In genomic region chr19:38056931-38057330, GRCm38 (mm10) we compare ENCODE assay signal across 25 mouse cellular contexts. TPM values are rescaled to one million over a fixed set of nuclear protein-coding genes. Genes with fewer than 3 reads are reported as not detected.
DNase-seq lines count a peak whose midpoint lies in the region; ATAC-seq and TF ChIP-seq lines count a peak whose summit lies in the region.
"Had no signal": no experiment of that assay in that cellular context is flagged by ENCODE, and none has a peak within 500 bp of the region (broad histone marks: within the 10 kb centered on the region; RNA-seq: fewer than 3 reads in every experiment).

No protein-coding gene starts in this region.

- WGBS in heart, embryonic 13.5 days, result 81% methylated on average over 8 of the region's 8 CpGs
- 89% methylated on average over 8 of the region's 8 CpGs for WGBS in heart, embryonic 10.5 days
- 88% methylated on average over 8 of the region's 8 CpGs for WGBS in midbrain, embryonic 12.5 days
- 93% methylated on average over 8 of the region's 8 CpGs for WGBS in midbrain, embryonic 11.5 days

- no peak overlapping the region for H3K9ac ChIP-seq in heart, embryonic 13.5 days
- no peak overlapping the region for H3K9ac ChIP-seq in midbrain, embryonic 12.5 days (replicated peaks)
- H3K9ac ChIP-seq in midbrain, embryonic 11.5 days (ENCODE audit: low read length), result no peak overlapping the region
- H3K9ac ChIP-seq: hindbrain, embryonic 15.5 days had no signal

- peak overlapping the region; percentile 85; the same call in 1 of the 2 replicates for H3K4me2 ChIP-seq in heart, embryonic 13.5 days
- H3K4me2 ChIP-seq in midbrain, embryonic 12.5 days (replicated peaks), result 0 out of 2 replicates have a peak overlapping the region, but pooled peaks have one; percentile 76
- H3K4me2 ChIP-seq in midbrain, embryonic 11.5 days, result no peak overlapping the region
- peak overlapping the region; percentile 77 for H3K4me2 ChIP-seq in myocyte (ENCODE audit: low read depth)

- peaks cover 46% of the 10 kb centered on the region for H3K36me3 ChIP-seq in heart, embryonic 13.5 days
- peaks cover 41% of the 10 kb centered on the region for H3K36me3 ChIP-seq in heart, embryonic 10.5 days
- H3K36me3 ChIP-seq in midbrain, embryonic 12.5 days, result peaks cover 36% of the 10 kb centered on the region
- peaks cover 13% of the 10 kb centered on the region for H3K36me3 ChIP-seq in midbrain, embryonic 11.5 days (ENCODE audit: control insufficient read depth, insufficient read depth, low read length)
- H3K36me3 ChIP-seq in myocyte (ENCODE audit: control insufficient read depth, insufficient read depth), result peaks cover 18% of the 10 kb centered on the region
- H3K36me3 ChIP-seq: hindbrain, embryonic 15.5 days had no signal

- H3K9me3 ChIP-seq in heart, embryonic 13.5 days, result no peaks in the 10 kb centered on the region
- H3K9me3 ChIP-seq in heart, embryonic 10.5 days, result no peaks in the 10 kb centered on the region
- no peaks in the 10 kb centered on the region for H3K9me3 ChIP-seq in midbrain, embryonic 12.5 days
- no peaks in the 10 kb centered on the region for H3K9me3 ChIP-seq in midbrain, embryonic 11.5 days (ENCODE audit: control insufficient read depth, low read length)
- H3K9me3 ChIP-seq: embryonic facial prominence, embryonic 13.5 days; G1E; heart, embryonic 15.5 days; hindbrain, embryonic 15.5 days had no signal

- DNase-seq in heart, embryonic 10.5 days (ENCODE audit: low spot score), result no peak
- DNase-seq in midbrain, embryonic 11.5 days (ENCODE audit: low spot score, missing footprints), result no peak
- DNase-seq in ES-CJ7 (ENCODE audit: low read depth, low spot score), result peak; percentile 84
- DNase-seq in adrenal gland, postnatal 25 days, result no peak
- DNase-seq: adrenal gland, adult 2 months; adrenal gland, postnatal 36 days; cerebellum, adult 8-10 months; cerebellum, postnatal 25 days; gastrocnemius, postnatal 14 days; heart, postnatal 14 days; kidney, adult 2 months had no signal

- peaks cover 26% of the 10 kb centered on the region for H3K4me1 ChIP-seq in heart, embryonic 13.5 days
- H3K4me1 ChIP-seq in heart, embryonic 10.5 days, result peaks cover 6% of the 10 kb centered on the region
- H3K4me1 ChIP-seq in midbrain, embryonic 12.5 days, result peaks cover 12% of the 10 kb centered on the region
- peaks cover 7% of the 10 kb centered on the region; the same call in 1 of the 2 replicates for H3K4me1 ChIP-seq in midbrain, embryonic 11.5 days (ENCODE audit: control insufficient read depth, insufficient read depth, low read length)

- H3K27ac ChIP-seq in heart, embryonic 13.5 days (replicated peaks), result no peak overlapping the region
- H3K27ac ChIP-seq in heart, embryonic 10.5 days, result no peak overlapping the region
- no peak overlapping the region for H3K27ac ChIP-seq in midbrain, embryonic 12.5 days (replicated peaks)
- H3K27ac ChIP-seq in midbrain, embryonic 11.5 days (ENCODE audit: low read depth, low read length), result no peak overlapping the region
- H3K27ac ChIP-seq: embryonic facial prominence, embryonic 13.5 days; heart, embryonic 15.5 days; hindbrain, embryonic 15.5 days had no signal

- H3ac ChIP-seq in myocyte (ENCODE audit: control insufficient read depth, insufficient read length), result no peak overlapping the region

- no peak overlapping the region for H3K4me3 ChIP-seq in heart, embryonic 13.5 days
- no peak overlapping the region for H3K4me3 ChIP-seq in heart, embryonic 10.5 days
- no peak overlapping the region for H3K4me3 ChIP-seq in midbrain, embryonic 12.5 days
- H3K4me3 ChIP-seq in midbrain, embryonic 11.5 days (ENCODE audit: low read depth, low read length), result no peak overlapping the region
- no peak overlapping the region for H3K4me3 ChIP-seq in myocyte
- H3K4me3 ChIP-seq: hindbrain, embryonic 15.5 days had no signal

- H3K27me3 ChIP-seq in heart, embryonic 13.5 days (replicated peaks), result no peaks in the 10 kb centered on the region; the same call in 1 of the 2 replicates
- H3K27me3 ChIP-seq in heart, embryonic 10.5 days (ENCODE audit: insufficient read depth, poor library complexity, severe bottlenecking), result no peaks in the 10 kb centered on the region
- H3K27me3 ChIP-seq in midbrain, embryonic 12.5 days, result no peaks in the 10 kb centered on the region
- H3K27me3 ChIP-seq in midbrain, embryonic 11.5 days (ENCODE audit: control insufficient read depth, insufficient read depth, low read length), result no peaks in the 10 kb centered on the region
- H3K27me3 ChIP-seq in myocyte (ENCODE audit: control insufficient read depth, insufficient read depth, insufficient read length), result no peaks in the 10 kb centered on the region
- H3K27me3 ChIP-seq: embryonic facial prominence, embryonic 13.5 days; heart, embryonic 15.5 days; hindbrain, embryonic 15.5 days had no signal

- peaks cover 14% of the 10 kb centered on the region for H3K79me2 ChIP-seq in myocyte (ENCODE audit: control insufficient read depth, insufficient read depth)

- TF ChIP-seq POLR2A in myocyte (IDR thresholded peaks at IDR 0.05; ENCODE audit: insufficient read length, low read depth), result no peak

- ATAC-seq in heart, embryonic 13.5 days (ENCODE audit: extremely low read depth, insufficient number of reproducible peaks, low FRiP score, low TSS enrichment), result no peak
- ATAC-seq in midbrain, embryonic 12.5 days (ENCODE audit: low FRiP score, low read depth), result no peak
- no peak for ATAC-seq in midbrain, embryonic 11.5 days (ENCODE audit: low FRiP score)
- ATAC-seq in activated CD4-positive, CD25-positive, alpha-beta regulatory T cell, adult 4 months, result no peak
- ATAC-seq: forebrain, embryonic 16.5 days; intestine, embryonic 16.5 days had no signal

TF ChIP-seq in myocyte, 11 proteins besides CTCF, POLR2A, EP300 and RAD21:
- TF ChIP-seq TCF3 (IDR thresholded peaks at IDR 0.05; ENCODE audit: insufficient read length, low read depth), result no peak
- no peak for TF ChIP-seq POLR2AphosphoS2 (IDR thresholded peaks at IDR 0.05; ENCODE audit: insufficient read length, low read depth)
- no peak for TF ChIP-seq USF1 (IDR thresholded peaks at IDR 0.05; ENCODE audit: low read depth)
- TF ChIP-seq SRF (IDR thresholded peaks at IDR 0.05; ENCODE audit: control insufficient read depth, insufficient read length, low read depth), result no peak
- TF ChIP-seq TCF12 (IDR thresholded peaks at IDR 0.05; ENCODE audit: insufficient read depth, poor library complexity, severe bottlenecking), result no peak
- TF ChIP-seq MYOG (IDR thresholded peaks at IDR 0.05; ENCODE audit: control insufficient read depth in 1 of 3, insufficient read depth in 1 of 3, insufficient read length in 2 of 3, low read depth in 2 of 3), result no peak
- TF ChIP-seq REST (IDR thresholded peaks at IDR 0.05; ENCODE audit: insufficient read depth, insufficient read length), result no peak
- no peak for TF ChIP-seq MYOD1 (IDR thresholded peaks at IDR 0.05; ENCODE audit: control insufficient read depth in 1 of 3, insufficient read length in 2 of 3, low read depth in 2 of 3)
- TF ChIP-seq E2F4 (IDR thresholded peaks at IDR 0.05; ENCODE audit: insufficient read depth), result no peak
- no peak for TF ChIP-seq MAX (IDR thresholded peaks at IDR 0.05; ENCODE audit: low read depth)
- TF ChIP-seq CEBPB (IDR thresholded peaks at IDR 0.05; ENCODE audit: insufficient read depth, poor library complexity, severe bottlenecking), result no peak
TF ChIP-seq in myocyte: peak in this region for 0.

RNA-seq across cellular contexts. Expression of gene Cep55, which starts 2.1 kb away (rescaled TPM):
- polyA plus RNA-seq in heart, embryonic 13.5 days (2015; fragmentation: Nextera tagmentation; extraction: Ambion mirVana), result 25.5 and 26.6 TPM in 2 replicates
- polyA plus RNA-seq in heart, embryonic 10.5 days (2016; fragmentation: Nextera tagmentation; extraction: Ambion mirVana), result 30.0 and 31.8 TPM in 2 replicates
- 41.8 and 42.7 TPM in 2 replicates for polyA plus RNA-seq in midbrain, embryonic 12.5 days (2016; fragmentation: Nextera tagmentation; extraction: Ambion mirVana)
- polyA plus RNA-seq in midbrain, embryonic 11.5 days (2014; fragmentation: Nextera tagmentation; extraction: Ambion mirVana), result 60.8 and 67.1 TPM in 2 replicates
- 5.1 TPM for polyA plus RNA-seq in myocyte (2012; fragmentation: generic; extraction: Trizol)
- polyA plus RNA-seq in activated CD4-positive, CD25-positive, alpha-beta regulatory T cell, adult 4 months (2017; shearing (Covaris generic)), result 10 to 100 TPM; 11.9 to 14.7 TPM
- 3.7 and 7.4 TPM in 2 replicates for total RNA-seq in adrenal gland, postnatal 25 days (2021)
- total RNA-seq: gastrocnemius, adult 18-20 months had no signal

RNA-seq across cellular contexts. Expression of gene Myof, which starts 13.6 kb away (rescaled TPM):
- 4.8 and 5.7 TPM in 2 replicates for polyA plus RNA-seq in heart, embryonic 13.5 days (2015; fragmentation: Nextera tagmentation; extraction: Ambion mirVana)
- polyA plus RNA-seq in heart, embryonic 10.5 days (2016; fragmentation: Nextera tagmentation; extraction: Ambion mirVana), result 4.0 and 4.6 TPM in 2 replicates
- 4.8 and 5.5 TPM in 2 replicates for polyA plus RNA-seq in midbrain, embryonic 12.5 days (2016; fragmentation: Nextera tagmentation; extraction: Ambion mirVana)
- polyA plus RNA-seq in midbrain, embryonic 11.5 days (2014; fragmentation: Nextera tagmentation; extraction: Ambion mirVana), result 3.3 and 3.6 TPM in 2 replicates
- 76.9 TPM for polyA plus RNA-seq in myocyte (2012; fragmentation: generic; extraction: Trizol)
- polyA plus RNA-seq in activated CD4-positive, CD25-positive, alpha-beta regulatory T cell, adult 4 months (2017; shearing (Covaris generic)), result under 1 TPM; 0.19 to 0.27 TPM
- total RNA-seq in adrenal gland, postnatal 25 days (2021), result 28.3 and 29.8 TPM in 2 replicates
- polyA plus RNA-seq: G1E had no signal

RNA-seq across cellular contexts. Expression of gene Ffar4, which starts 39.9 kb away (rescaled TPM):
- 0.11 and 0.20 TPM in 2 replicates for polyA plus RNA-seq in heart, embryonic 13.5 days (2015; fragmentation: Nextera tagmentation; extraction: Ambion mirVana)
- polyA plus RNA-seq in heart, embryonic 10.5 days (2016; fragmentation: Nextera tagmentation; extraction: Ambion mirVana), result 0.14 and 1.5 TPM in 2 replicates
- not detected in 2 replicates for polyA plus RNA-seq in midbrain, embryonic 12.5 days (2016; fragmentation: Nextera tagmentation; extraction: Ambion mirVana)
- polyA plus RNA-seq in midbrain, embryonic 11.5 days (2014; fragmentation: Nextera tagmentation; extraction: Ambion mirVana), result not detected in 2 replicates
- polyA plus RNA-seq in myocyte (2012; fragmentation: generic; extraction: Trizol), result not detected
- under 1 TPM in 1 of 2 experiments, not detected in 1; 0.32 TPM for polyA plus RNA-seq in activated CD4-positive, CD25-positive, alpha-beta regulatory T cell, adult 4 months (2017; shearing (Covaris generic))
- total RNA-seq in adrenal gland, postnatal 25 days (2021), result 3.9 and 12.9 TPM in 2 replicates
- total RNA-seq: G1E; gastrocnemius, adult 18-20 months; gastrocnemius, postnatal 14 days; heart, adult 8-10 months; hematopoietic stem cell, adult 5-6 weeks had no signal
- polyA plus RNA-seq: cortical plate, adult 2 months; embryonic facial prominence, embryonic 13.5 days; forebrain, embryonic 16.5 days; G1E had no signal

Comparison
In these comparisons a context has a peak if more than half of its experiments do, and no peak if none do; other contexts are left out.
1. RNA of gene Myof, which starts 13.6 kb away (polyA plus RNA-seq): 76.9 TPM in myocyte (single experiment); 4.8 to 5.7 TPM in heart, embryonic 13.5 days, 4.8 to 5.5 TPM in midbrain, embryonic 12.5 days, 4.0 to 4.6 TPM in heart, embryonic 10.5 days, 3.3 to 3.6 TPM in midbrain, embryonic 11.5 days and 0.19 to 0.27 TPM in activated CD4-positive, CD25-positive, alpha-beta regulatory T cell, adult 4 months; every median in the first group is over 10 times any median in the second.